Mouse (Mus musculus) liver, postnatal 0 days (tissue): ENCODE results near the gene Exoc3l4.

Experiments used
- CTCF ChIP-seq: sonication (generic); IDR thresholded peaks from 2 replicates; pipeline ENCODE4 v1.5.1; 2016; ENCODE audit warnings: antibody characterized with exemption, low read depth
- EP300 ChIP-seq: IDR thresholded peaks from 2 replicates; pipeline ENCODE4 v1.6.1; 2016; ENCODE audit warnings: antibody characterized with exemption, low read depth, mild to moderate bottlenecking

- TF ChIP-seq CTCF (no peak), EP300 (no peak)
These were observed 56.1 kb downstream of the Exoc3l4 start for GRCm38 (mm10) chr12:111472886-111473285.
